Comparison of ENCODE assay signal across 10 mouse cellular contexts in the genomic region with DNA sequence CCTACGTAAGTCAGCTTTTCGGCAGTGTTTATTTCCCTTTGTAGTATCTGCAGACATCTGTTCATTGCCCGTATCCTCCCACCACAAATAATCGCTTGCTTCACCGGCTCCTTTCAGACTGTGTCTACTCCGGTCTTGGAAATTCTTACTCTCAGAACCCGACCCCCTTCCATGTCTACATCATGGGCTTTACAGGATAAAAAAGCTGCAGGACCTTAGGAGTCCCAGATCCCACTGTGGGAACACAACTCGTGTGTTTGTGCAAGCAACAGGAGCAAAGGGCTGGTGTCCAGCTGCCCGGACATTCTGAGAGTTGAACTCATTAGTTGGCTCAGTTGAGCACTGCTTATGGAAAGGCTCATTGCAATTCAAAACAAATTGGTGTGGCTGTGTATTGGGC. TPM values are rescaled to one million over a fixed set of nuclear protein-coding genes. Genes with fewer than 3 reads are reported as not detected.
DNase-seq lines count a peak whose midpoint lies in the region; ATAC-seq and TF ChIP-seq lines count a peak whose summit lies in the region.
"Had no signal": no experiment of that assay in that cellular context is flagged by ENCODE, and none has a peak within 500 bp of the region (broad histone marks: within the 10 kb centered on the region; RNA-seq: fewer than 3 reads in every experiment).

No protein-coding gene starts in this region.

- H3K27ac ChIP-seq in heart, postnatal 0 days (ENCODE audit: low read depth): peak overlapping the region; percentile 53
- H3K27ac ChIP-seq: embryonic facial prominence, embryonic 15.5 days; limb, embryonic 12.5 days had no signal

- no peak overlapping the region for H3K4me3 ChIP-seq in heart, postnatal 0 days (ENCODE audit: low read depth, low read length)
- H3K4me3 ChIP-seq: embryonic facial prominence, embryonic 15.5 days; limb, embryonic 12.5 days had no signal

- 0 out of 2 replicates have a peak, but pooled peaks cover 3% of the 10 kb centered on the region for H3K36me3 ChIP-seq in heart, postnatal 0 days (replicated peaks; ENCODE audit: control insufficient read depth, insufficient read depth, low read length)
- H3K36me3 ChIP-seq: embryonic facial prominence, embryonic 15.5 days; limb, embryonic 12.5 days had no signal

- DNase-seq in kidney, adult 9 months: peak; percentile 36
- DNase-seq in kidney, adult 11 months: no peak
- DNase-seq in embryo, embryonic 11 days: peak; percentile 27
- DNase-seq in heart, postnatal 0 days (ENCODE audit: low spot score): no peak
- DNase-seq in neural tube, embryonic 10.5 days (ENCODE audit: extremely low spot score, low spot score): peak; percentile 27
- no peak for DNase-seq in urinary bladder, adult 18-20 months (ENCODE audit: low spot score in 2 of 2)
- DNase-seq in adrenal gland, postnatal 25 days: no peak
- no peak for DNase-seq in frontal cortex, postnatal 14 days (ENCODE audit: low spot score in 2 of 2)

- 0 out of 2 replicates have a peak, but pooled peaks have one; percentile 39 for ATAC-seq in heart, postnatal 0 days (ENCODE audit: insufficient read depth, low read depth)

- H3K4me2 ChIP-seq in heart, postnatal 0 days (ENCODE audit: low read depth, low read length): 0 out of 2 replicates have a peak overlapping the region, but pooled peaks have one; percentile 11
- H3K4me2 ChIP-seq: embryonic facial prominence, embryonic 15.5 days; limb, embryonic 12.5 days had no signal

- no peaks in the 10 kb centered on the region for H3K9me3 ChIP-seq in heart, postnatal 0 days (replicated peaks; ENCODE audit: control insufficient read depth, low read length)
- H3K9me3 ChIP-seq: embryonic facial prominence, embryonic 15.5 days; limb, embryonic 12.5 days had no signal

- no peak for TF ChIP-seq CTCF in heart, postnatal 0 days (IDR thresholded peaks at IDR 0.05; ENCODE audit: low read depth)

- peaks cover 7% of the 10 kb centered on the region for H3K4me1 ChIP-seq in heart, postnatal 0 days (ENCODE audit: control insufficient read depth, insufficient read depth)
- H3K4me1 ChIP-seq: embryonic facial prominence, embryonic 15.5 days had no signal

- TF ChIP-seq EP300 in heart, postnatal 0 days (IDR thresholded peaks at IDR 0.05; ENCODE audit: low read depth): no peak

- no peaks in the 10 kb centered on the region for H3K27me3 ChIP-seq in heart, postnatal 0 days (ENCODE audit: control insufficient read depth, insufficient read depth, low read length)
- H3K27me3 ChIP-seq: embryonic facial prominence, embryonic 15.5 days; limb, embryonic 12.5 days had no signal

- 54% methylated on average over 9 of the region's 9 CpGs for WGBS in heart, postnatal 0 days

- H3K9ac ChIP-seq in heart, postnatal 0 days (replicated peaks; ENCODE audit: low read depth, low read length): no peak overlapping the region
- H3K9ac ChIP-seq: embryonic facial prominence, embryonic 15.5 days; limb, embryonic 12.5 days had no signal

RNA-seq across cellular contexts. Expression of a gene that starts 35.2 kb away (rescaled TPM):
- 25.7 and 30.2 TPM in 2 replicates for total RNA-seq in heart, postnatal 0 days (2014; rRNA removed; ENCODE audit: low replicate concordance)
- 7.1 and 7.8 TPM in 2 replicates for polyA plus RNA-seq in heart, postnatal 0 days (2015; fragmentation: Nextera tagmentation; extraction: Ambion mirVana)
- 22.2 and 27.6 TPM in 2 replicates for total RNA-seq in adrenal gland, postnatal 25 days (2021)

RNA-seq across cellular contexts. Expression of a gene that starts 46.9 kb away (rescaled TPM):
- 4.1 and 24.8 TPM in 2 replicates for total RNA-seq in heart, postnatal 0 days (2014; rRNA removed; ENCODE audit: low replicate concordance)
- 7.1 and 8.8 TPM in 2 replicates for polyA plus RNA-seq in heart, postnatal 0 days (2015; fragmentation: Nextera tagmentation; extraction: Ambion mirVana)
- 3.4 and 7.3 TPM in 2 replicates for total RNA-seq in adrenal gland, postnatal 25 days (2021)

RNA-seq across cellular contexts. Expression of a gene that starts 47.0 kb away (rescaled TPM):
- total RNA-seq in heart, postnatal 0 days (2014; rRNA removed; ENCODE audit: low replicate concordance): 41.5 and 55.6 TPM in 2 replicates
- polyA plus RNA-seq in heart, postnatal 0 days (2015; fragmentation: Nextera tagmentation; extraction: Ambion mirVana): 13.7 and 16.7 TPM in 2 replicates
- 28.1 and 28.9 TPM in 2 replicates for total RNA-seq in adrenal gland, postnatal 25 days (2021)

Comparison
In these comparisons a context has a peak if more than half of its experiments do, and no peak if none do; other contexts are left out.
1. DNase-seq: peak in kidney, adult 9 months (single experiment), embryo, embryonic 11 days (single experiment) and neural tube, embryonic 10.5 days (single experiment); none in kidney, adult 11 months (single experiment), heart, postnatal 0 days (single experiment), urinary bladder, adult 18-20 months (0 of 2), adrenal gland, postnatal 25 days (single experiment) and frontal cortex, postnatal 14 days (0 of 2).